ENCODE assay signal across 22 mouse cellular contexts in genomic region chr11:59138537-59139486, GRCm38 (mm10). TPM values are rescaled to one million over a fixed set of nuclear protein-coding genes. Genes with fewer than 3 reads are reported as not detected.
DNase-seq lines count a peak whose midpoint lies in the region; ATAC-seq and TF ChIP-seq lines count a peak whose summit lies in the region.
"Had no signal": no experiment of that assay in that cellular context is flagged by ENCODE, and none has a peak within 500 bp of the region (broad histone marks: within the 10 kb centered on the region; RNA-seq: fewer than 3 reads in every experiment).

No protein-coding gene starts in this region.

- H3K4me1 ChIP-seq in heart, embryonic 11.5 days (ENCODE audit: control insufficient read depth, insufficient read depth, low read length) = peaks cover 34% of the 10 kb centered on the region

- peaks cover 37% of the 10 kb centered on the region for H3K27me3 ChIP-seq in heart, embryonic 11.5 days (ENCODE audit: control insufficient read depth, insufficient read depth, low read length)

- DNase-seq in gastrocnemius, adult 18-20 months (ENCODE audit: low spot score) = peak; percentile 85
- no peak for DNase-seq in gastrocnemius, postnatal 4 days (ENCODE audit: low spot score in 2 of 2)
- DNase-seq in gastrocnemius, adult 2 months = peak; percentile 89
- peak; percentile 37 to 53 for DNase-seq in heart, postnatal 14 days
- DNase-seq in cerebellum, adult 8-10 months = no peak
- no peak for DNase-seq in layer of hippocampus, adult 11-12 months (ENCODE audit: low spot score)
- DNase-seq: adrenal gland, adult 8-10 months; cerebellum, adult 11 months; cerebellum, postnatal 36 days; kidney, adult 8-10 months; kidney, postnatal 25 days; layer of hippocampus, adult 9-11 months; lung, embryonic 14.5 days; right cerebral cortex, postnatal 14 days; thymus, postnatal 25 days had no signal

- intact Hi-C loops in gastrocnemius, adult 2 months (cut with DNase I) = loop anchor here (1.0 kb wide), 1 partner anchor 24 kb away; the partner anchor contains the start of gene Iba57
- intact Hi-C loops in heart, postnatal 14 days (cut with DNase I) = no loop called here

- H3K4me3 ChIP-seq in gastrocnemius, adult 2 months = peak overlapping the region; percentile 76
- peak overlapping the region; percentile 37 for H3K4me3 ChIP-seq in heart, embryonic 11.5 days (ENCODE audit: low read depth, low read length)
- H3K4me3 ChIP-seq: hindbrain, embryonic 10.5 days; midbrain, embryonic 12.5 days had no signal

- TF ChIP-seq CTCF in gastrocnemius, adult 2 months (IDR thresholded peaks at IDR 0.05) = no peak

- H3K9me3 ChIP-seq in heart, embryonic 11.5 days (replicated peaks; ENCODE audit: control insufficient read depth, low read length) = no peaks in the 10 kb centered on the region
- H3K9me3 ChIP-seq: hindbrain, embryonic 10.5 days; midbrain, embryonic 12.5 days had no signal

- H3K36me3 ChIP-seq in heart, embryonic 11.5 days (ENCODE audit: control insufficient read depth, insufficient read depth, low read length) = no peaks in the 10 kb centered on the region
- H3K36me3 ChIP-seq: hindbrain, embryonic 10.5 days; midbrain, embryonic 12.5 days had no signal

- ATAC-seq in heart, embryonic 11.5 days (replicated peaks; ENCODE audit: insufficient number of reproducible peaks, low FRiP score, low TSS enrichment) = 0 out of 2 replicates have a peak, but pooled peaks have one; percentile 36
- ATAC-seq in CD4-positive, CD25-positive, alpha-beta regulatory T cell, adult 4 months = no peak

- peak overlapping the region; percentile 84 for H3K9ac ChIP-seq in heart, embryonic 11.5 days (ENCODE audit: low read depth, low read length)
- H3K9ac ChIP-seq: lung, embryonic 14.5 days; midbrain, embryonic 12.5 days had no signal

- H3K27ac ChIP-seq in gastrocnemius, adult 2 months = peak overlapping the region; percentile 99
- H3K27ac ChIP-seq in heart, embryonic 11.5 days (ENCODE audit: low read depth, low read length) = peak overlapping the region; percentile 90
- H3K27ac ChIP-seq: hindbrain, embryonic 10.5 days; macrophage; midbrain, embryonic 12.5 days; stomach, postnatal 0 days had no signal

- peak overlapping the region; percentile 66 for H3K4me2 ChIP-seq in heart, embryonic 11.5 days
- H3K4me2 ChIP-seq: lung, embryonic 14.5 days; midbrain, embryonic 12.5 days had no signal

- WGBS in heart, embryonic 11.5 days (ENCODE audit: insufficient replicate concordance) = 35% methylated on average over 19 of the region's 19 CpGs

RNA-seq across cellular contexts. Expression of gene Obscn, which starts 2.6 kb away (rescaled TPM):
- 1,000 to 10,000 TPM; 1,684 to 1,873 TPM for total RNA-seq in gastrocnemius, adult 18-20 months (2021)
- total RNA-seq in gastrocnemius, postnatal 4 days (2021) = 100 to 1,000 TPM; 462 to 554 TPM
- 1,000 to 10,000 TPM; 1,792 to 1,942 TPM for total RNA-seq in gastrocnemius, adult 2 months (2021)
- 39.3 and 41.1 TPM in 2 replicates for polyA plus RNA-seq in heart, embryonic 11.5 days (2014; fragmentation: Nextera tagmentation; extraction: Ambion mirVana)
- total RNA-seq in heart, postnatal 14 days (2021) = 100 to 1,000 TPM; 506 to 513 TPM
- not detected for polyA plus RNA-seq in CD4-positive, CD25-positive, alpha-beta regulatory T cell, adult 4 months (2017; shearing (Covaris generic))
- polyA plus RNA-seq: hindbrain, embryonic 10.5 days had no signal

RNA-seq across cellular contexts. Expression of gene Iba57, which starts 24.7 kb away (rescaled TPM):
- 1 to 10 TPM; 6.9 to 7.2 TPM for total RNA-seq in gastrocnemius, adult 18-20 months (2021)
- 10 to 100 TPM in 1 of 2 experiments, 1 to 10 TPM in 1; 9.9 to 10.0 TPM for total RNA-seq in gastrocnemius, postnatal 4 days (2021)
- 1 to 10 TPM; 6.7 to 9.3 TPM for total RNA-seq in gastrocnemius, adult 2 months (2021)
- 3.8 and 5.3 TPM in 2 replicates for polyA plus RNA-seq in heart, embryonic 11.5 days (2014; fragmentation: Nextera tagmentation; extraction: Ambion mirVana)
- total RNA-seq in heart, postnatal 14 days (2021) = 10 to 100 TPM; 14.7 to 17.7 TPM
- polyA plus RNA-seq in CD4-positive, CD25-positive, alpha-beta regulatory T cell, adult 4 months (2017; shearing (Covaris generic)) = 1 to 10 TPM; 1.2 to 1.8 TPM

RNA-seq across cellular contexts. Expression of gene Gjc2, which starts 44.2 kb away (rescaled TPM):
- under 1 TPM; 0.23 to 0.33 TPM for total RNA-seq in gastrocnemius, adult 18-20 months (2021)
- 1 to 10 TPM; 1.7 to 2.1 TPM for total RNA-seq in gastrocnemius, postnatal 4 days (2021)
- under 1 TPM; 0.10 to 0.20 TPM for total RNA-seq in gastrocnemius, adult 2 months (2021)
- 0.11 TPM in 1 of 2 replicates, not detected in the other for polyA plus RNA-seq in heart, embryonic 11.5 days (2014; fragmentation: Nextera tagmentation; extraction: Ambion mirVana)
- 1 to 10 TPM; 1.1 TPM for total RNA-seq in heart, postnatal 14 days (2021)
- polyA plus RNA-seq in CD4-positive, CD25-positive, alpha-beta regulatory T cell, adult 4 months (2017; shearing (Covaris generic)) = not detected
- polyA plus RNA-seq: macrophage; neural tube, embryonic 14.5 days had no signal

RNA-seq across cellular contexts. Expression of gene Guk1, which starts 53.2 kb away (rescaled TPM):
- 10 to 100 TPM; 32.9 to 38.0 TPM for total RNA-seq in gastrocnemius, adult 18-20 months (2021)
- 10 to 100 TPM; 27.4 to 29.9 TPM for total RNA-seq in gastrocnemius, postnatal 4 days (2021)
- 10 to 100 TPM; 25.4 to 28.7 TPM for total RNA-seq in gastrocnemius, adult 2 months (2021)
- polyA plus RNA-seq in heart, embryonic 11.5 days (2014; fragmentation: Nextera tagmentation; extraction: Ambion mirVana) = 121 and 125 TPM in 2 replicates
- total RNA-seq in heart, postnatal 14 days (2021) = 10 to 100 TPM; 79.4 to 83.8 TPM
- 10 to 100 TPM; 63.6 to 67.4 TPM for polyA plus RNA-seq in CD4-positive, CD25-positive, alpha-beta regulatory T cell, adult 4 months (2017; shearing (Covaris generic))

Comparison
In these comparisons a context has a peak if more than half of its experiments do, and no peak if none do; other contexts are left out.
1. DNase-seq: peak in gastrocnemius, adult 18-20 months (single experiment), gastrocnemius, adult 2 months (single experiment) and heart, postnatal 14 days (2 of 2); none in gastrocnemius, postnatal 4 days (0 of 2), cerebellum, adult 8-10 months (single experiment) and layer of hippocampus, adult 11-12 months (single experiment).